Comparison of ENCODE assay signal across 18 mouse cellular contexts in the genomic region with DNA sequence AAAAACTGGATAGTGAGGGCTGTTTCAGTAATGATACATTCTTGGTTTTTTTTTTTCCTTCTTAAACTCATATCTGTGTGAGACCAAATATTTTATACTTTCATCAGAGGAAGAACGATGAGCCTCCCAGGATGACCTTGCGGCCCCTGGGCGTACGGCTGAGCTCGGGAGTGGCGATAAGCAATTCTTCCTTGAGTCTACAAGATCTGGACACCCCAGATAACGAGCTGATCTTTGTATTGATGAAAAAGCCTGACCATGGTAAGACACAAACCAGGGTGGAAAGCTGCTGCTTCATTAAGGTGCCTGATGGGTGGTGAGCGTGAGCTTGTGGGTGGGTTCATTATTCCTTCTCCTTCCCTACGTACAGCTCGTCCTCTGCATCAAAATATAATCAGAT.
"Had no signal": no experiment of that assay in that cellular context is flagged by ENCODE, and none has a peak within 500 bp of the region (broad histone marks: within the 10 kb centered on the region; RNA-seq: fewer than 3 reads in every experiment).

No protein-coding gene starts in this region.

- DNase-seq: liver, postnatal 0 days; lung, adult 2 months; lung, postnatal 14 days; lung, postnatal 36 days; midbrain, embryonic 14.5 days; right cerebral cortex, postnatal 14 days; thymus, adult 2 months; thymus, postnatal 25 days; thymus, postnatal 4 days had no signal

- H3K9me3 ChIP-seq: liver, embryonic 15.5 days; lung, embryonic 15.5 days; midbrain, embryonic 12.5 days; neural tube, embryonic 12.5 days; stomach, embryonic 15.5 days had no signal

- H3K36me3 ChIP-seq: liver, embryonic 15.5 days; lung, embryonic 15.5 days; midbrain, embryonic 12.5 days; neural tube, embryonic 12.5 days; stomach, embryonic 15.5 days had no signal

- H3K27me3 ChIP-seq: liver, embryonic 15.5 days; lung, embryonic 15.5 days; midbrain, embryonic 12.5 days; neural tube, embryonic 12.5 days; stomach, embryonic 15.5 days had no signal

- H3K27ac ChIP-seq: liver, embryonic 15.5 days; lung, embryonic 15.5 days; macrophage; midbrain, embryonic 12.5 days; neural tube, embryonic 12.5 days; stomach, embryonic 15.5 days; stomach, postnatal 0 days had no signal

- H3K9ac ChIP-seq: liver, embryonic 15.5 days; liver, postnatal 0 days; lung, embryonic 15.5 days; midbrain, embryonic 12.5 days; neural tube, embryonic 12.5 days; stomach, embryonic 15.5 days had no signal

- ATAC-seq: liver, postnatal 0 days; lung, postnatal 0 days had no signal

- H3K4me3 ChIP-seq: liver, embryonic 15.5 days; lung, embryonic 15.5 days; megakaryocyte, embryonic 14.5 days; midbrain, embryonic 12.5 days; neural tube, embryonic 12.5 days; stomach, embryonic 15.5 days had no signal

- H3K4me2 ChIP-seq: liver, embryonic 15.5 days; lung, embryonic 15.5 days; midbrain, embryonic 12.5 days; neural tube, embryonic 12.5 days; stomach, embryonic 15.5 days had no signal

- H3K4me1 ChIP-seq: liver, embryonic 15.5 days; megakaryocyte, embryonic 14.5 days; midbrain, embryonic 12.5 days; neural tube, embryonic 12.5 days; stomach, embryonic 15.5 days had no signal
